Mouse (Mus musculus): ENCODE measurements at regions not wholly inside any gene's neighbourhood (a gene's known extent, or its start where the extent isn't known, plus 50 kb on each side); places are given as distances from the start of the nearest gene placed in this dataset.
A peak's percentile ranks its signal among the peaks of the same experiment; 100 is the strongest.

DNA sequence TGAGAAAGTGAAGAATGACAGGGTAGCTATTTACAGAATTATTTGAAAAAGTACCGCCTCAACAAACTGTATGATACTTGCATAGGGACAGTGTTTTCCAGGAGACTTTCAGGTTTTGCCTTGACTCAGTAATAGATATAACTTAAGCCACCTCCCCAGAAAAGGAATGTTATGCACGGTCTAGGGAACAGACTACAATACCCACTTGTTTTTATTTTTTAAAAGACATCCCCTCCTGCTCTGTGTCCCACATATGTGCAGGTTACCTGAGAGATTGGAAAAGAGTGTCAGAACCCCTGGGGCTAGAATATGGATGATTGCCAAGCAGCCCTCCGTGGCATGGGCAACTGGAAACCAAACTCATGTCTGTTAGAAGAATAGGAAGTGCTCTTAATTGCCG is 137.2 kb upstream of the Hmgn3 start:
- ATAC-seq (replicated peaks in 1 of 2; ENCODE audit: insufficient read depth in 1 of 2, low FRiP score in 2 of 2, low TSS enrichment in 1 of 2, low read depth in 1 of 2, poor library complexity in 2 of 2, severe bottlenecking in 2 of 2): 0 out of 4 replicates have a peak, but pooled peaks of 1 of the 2 experiments have one; percentile 21

DNA sequence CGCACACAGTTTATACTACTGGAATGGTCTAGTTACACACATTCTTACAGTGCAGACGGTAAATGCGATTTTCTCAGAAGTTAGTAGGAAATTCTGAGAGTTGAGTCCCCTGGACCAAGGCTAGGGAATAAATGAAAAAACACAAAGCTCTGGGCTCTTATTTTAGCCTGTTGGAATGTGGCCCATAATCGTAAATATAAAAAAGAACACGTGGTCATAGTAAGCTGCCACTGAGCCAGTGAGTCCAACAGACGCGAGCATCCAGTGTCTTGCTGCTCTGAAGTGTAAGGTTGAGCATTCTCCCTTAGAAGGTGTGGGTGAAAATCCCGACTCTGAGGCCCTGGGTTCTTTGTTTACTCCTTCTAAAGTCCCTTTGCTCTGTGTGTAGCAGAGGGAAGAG is 136.8 kb upstream of the Hmgn3 start:
- no peak for ATAC-seq (replicated peaks in 1 of 2; ENCODE audit: insufficient read depth in 1 of 2, low FRiP score in 2 of 2, low TSS enrichment in 1 of 2, low read depth in 1 of 2, poor library complexity in 2 of 2, severe bottlenecking in 2 of 2)

DNA sequence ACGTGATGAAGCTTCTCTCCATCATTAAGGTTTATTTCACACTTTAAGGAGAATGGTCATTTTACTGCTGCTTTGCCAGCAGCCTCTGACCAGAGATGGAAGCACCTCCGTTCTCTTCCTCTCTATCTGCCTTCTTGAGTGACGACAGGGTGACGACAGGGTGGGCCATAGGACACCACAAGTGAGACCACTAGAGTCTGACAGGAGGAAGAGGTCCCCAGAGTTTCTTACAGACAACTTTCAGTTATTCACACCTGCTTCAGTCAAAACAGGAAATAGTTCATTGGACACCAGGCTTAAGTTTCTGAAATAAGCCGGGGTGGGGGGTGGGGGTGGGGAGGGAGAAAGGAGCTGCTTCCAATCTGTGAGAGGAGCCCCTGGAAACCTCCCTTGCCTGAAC is 131.3 kb upstream of the Hmgn3 start:
- ATAC-seq (replicated peaks in 1 of 2; ENCODE audit: insufficient read depth in 1 of 2, low FRiP score in 2 of 2, low TSS enrichment in 1 of 2, low read depth in 1 of 2, poor library complexity in 2 of 2, severe bottlenecking in 2 of 2): peak; percentile 37 to 42; a peak in 3 of 4 replicates

DNA sequence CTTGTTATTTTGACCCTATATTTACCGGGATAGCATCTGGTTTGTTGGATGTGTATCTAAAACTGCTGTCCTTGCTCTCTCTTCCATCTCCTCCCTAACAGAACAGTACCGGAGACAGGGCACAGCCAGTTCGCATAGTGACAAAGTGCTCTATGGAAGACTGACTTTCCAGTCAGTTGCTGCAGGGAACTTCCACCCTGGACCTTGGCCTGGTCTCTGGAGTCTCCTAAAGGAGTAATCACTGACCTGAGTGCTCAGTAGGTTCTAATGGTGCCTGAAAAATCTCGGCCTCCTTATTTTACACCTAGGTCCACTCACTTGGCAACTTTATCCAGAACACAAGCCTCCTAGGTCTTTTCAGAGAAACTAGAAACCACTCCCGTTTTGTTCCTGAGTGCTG is 130.9 kb upstream of the Hmgn3 start:
- no peak for ATAC-seq (replicated peaks in 1 of 2; ENCODE audit: insufficient read depth in 1 of 2, low FRiP score in 2 of 2, low TSS enrichment in 1 of 2, low read depth in 1 of 2, poor library complexity in 2 of 2, severe bottlenecking in 2 of 2)

DNA sequence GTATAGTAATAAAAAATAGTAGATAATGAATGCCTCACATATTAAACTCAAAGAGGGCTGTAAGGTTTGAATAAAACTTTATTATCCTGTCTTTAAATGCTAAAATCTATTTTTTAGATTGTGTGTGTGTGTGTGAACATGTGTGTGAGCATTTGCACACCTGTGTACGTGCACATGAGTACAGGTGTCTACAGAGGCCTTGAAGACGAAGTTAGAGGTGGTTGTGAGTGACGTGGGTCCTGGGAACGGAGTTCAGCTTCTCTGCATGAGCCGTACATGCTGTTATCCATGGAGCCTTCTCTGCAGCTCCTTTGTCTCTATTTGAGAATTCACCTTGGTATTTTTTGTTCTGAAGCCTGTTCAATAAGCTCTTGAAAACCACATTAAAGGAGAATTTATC is 129.8 kb upstream of the Hmgn3 start:
- ATAC-seq (replicated peaks in 1 of 2; ENCODE audit: insufficient read depth in 1 of 2, low FRiP score in 2 of 2, low TSS enrichment in 1 of 2, low read depth in 1 of 2, poor library complexity in 2 of 2, severe bottlenecking in 2 of 2): no peak

DNA sequence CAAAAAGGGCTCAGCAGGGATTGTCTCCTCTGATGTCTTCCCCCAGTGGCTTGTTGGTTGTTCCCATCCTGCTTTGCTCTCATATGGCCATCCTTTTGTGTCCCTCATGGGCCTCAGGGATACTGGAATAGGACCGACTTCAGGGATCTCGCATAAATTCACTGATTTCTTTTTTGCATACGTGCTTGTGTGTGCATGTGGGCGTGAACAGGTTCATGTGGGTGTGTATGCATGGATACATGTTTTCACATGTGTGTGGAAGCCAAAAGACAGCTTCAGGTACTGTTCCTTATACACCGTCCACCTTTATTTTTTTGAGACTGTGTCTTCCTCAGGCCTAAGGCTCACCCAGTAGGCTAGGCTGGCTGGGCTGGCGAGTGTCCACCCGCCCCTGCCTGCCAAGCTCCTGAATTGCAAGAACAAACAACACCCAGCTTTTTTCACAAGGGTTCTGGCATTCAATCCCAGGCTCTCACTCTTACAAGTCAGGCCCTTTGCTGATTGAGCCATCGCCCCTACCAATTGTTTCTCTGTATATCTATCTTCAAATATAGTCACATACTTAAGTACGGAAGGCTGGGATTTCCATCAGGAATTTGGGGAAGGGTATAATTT is 127.0 kb upstream of the Hmgn3 start:
- no peak for ATAC-seq (replicated peaks in 1 of 2; ENCODE audit: insufficient read depth in 1 of 2, low FRiP score in 2 of 2, low TSS enrichment in 1 of 2, low read depth in 1 of 2, poor library complexity in 2 of 2, severe bottlenecking in 2 of 2)

DNA sequence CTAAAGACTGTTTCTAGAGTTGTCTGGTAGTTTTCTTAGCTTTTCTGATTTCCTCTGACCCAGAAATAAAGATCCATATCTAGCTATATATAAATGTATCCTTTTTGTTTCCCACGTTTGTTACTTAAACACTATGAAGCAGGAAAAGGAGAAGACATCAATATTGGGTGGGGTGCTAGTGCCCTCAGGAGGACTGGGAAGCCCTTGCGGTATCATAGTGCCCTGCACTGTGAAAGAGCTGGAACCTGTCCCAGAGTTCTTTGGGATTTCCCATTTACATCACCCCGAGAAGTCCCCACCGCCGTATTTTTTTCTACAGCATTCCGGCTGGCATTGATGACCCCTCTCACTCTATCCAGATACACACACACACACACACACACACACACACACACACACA is 119.3 kb upstream of the Hmgn3 start:
- ATAC-seq (replicated peaks in 1 of 2; ENCODE audit: insufficient read depth in 1 of 2, low FRiP score in 2 of 2, low TSS enrichment in 1 of 2, low read depth in 1 of 2, poor library complexity in 2 of 2, severe bottlenecking in 2 of 2): no peak

DNA sequence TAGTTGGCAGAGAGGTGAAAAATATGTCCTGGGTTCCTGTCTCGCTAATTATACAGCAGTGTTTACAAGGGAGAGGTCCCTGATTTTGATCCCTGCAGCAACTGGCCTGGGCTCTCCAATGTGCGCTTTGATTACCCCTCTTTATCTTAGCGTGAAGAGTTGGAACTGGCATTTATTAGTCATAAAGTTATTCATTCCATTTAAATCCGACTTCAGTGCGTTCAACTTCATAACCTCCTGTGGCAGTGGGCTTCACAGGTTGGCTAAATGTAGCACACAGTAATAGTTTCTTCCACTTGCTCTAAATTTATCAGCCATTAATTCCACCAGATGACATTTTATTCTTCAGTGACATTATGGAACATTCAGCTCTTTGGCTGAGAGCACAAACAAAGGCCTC is 113.0 kb upstream of the Hmgn3 start:
- ATAC-seq (replicated peaks in 1 of 2; ENCODE audit: insufficient read depth in 1 of 2, low FRiP score in 2 of 2, low TSS enrichment in 1 of 2, low read depth in 1 of 2, poor library complexity in 2 of 2, severe bottlenecking in 2 of 2): no peak

DNA sequence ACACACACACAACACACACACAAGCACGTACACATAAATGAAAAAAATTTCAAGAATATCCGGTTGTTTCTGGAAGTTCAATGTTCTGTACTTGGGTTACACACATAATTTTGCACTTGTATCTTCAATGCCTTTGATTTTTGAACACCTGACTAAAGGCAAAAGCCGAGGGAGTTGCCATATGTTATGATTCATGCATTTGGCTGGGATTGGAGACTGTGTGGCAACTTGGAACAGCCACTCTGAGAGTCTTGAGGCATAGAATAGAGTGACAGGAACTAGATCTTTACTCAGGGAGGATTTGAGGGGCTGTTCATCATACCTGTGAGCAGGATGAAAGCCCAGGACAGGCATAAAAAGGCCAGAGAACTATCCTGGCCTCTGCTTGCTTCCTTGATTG is 112.5 kb upstream of the Hmgn3 start:
- ATAC-seq (replicated peaks in 1 of 2; ENCODE audit: insufficient read depth in 1 of 2, low FRiP score in 2 of 2, low TSS enrichment in 1 of 2, low read depth in 1 of 2, poor library complexity in 2 of 2, severe bottlenecking in 2 of 2): no peak

DNA sequence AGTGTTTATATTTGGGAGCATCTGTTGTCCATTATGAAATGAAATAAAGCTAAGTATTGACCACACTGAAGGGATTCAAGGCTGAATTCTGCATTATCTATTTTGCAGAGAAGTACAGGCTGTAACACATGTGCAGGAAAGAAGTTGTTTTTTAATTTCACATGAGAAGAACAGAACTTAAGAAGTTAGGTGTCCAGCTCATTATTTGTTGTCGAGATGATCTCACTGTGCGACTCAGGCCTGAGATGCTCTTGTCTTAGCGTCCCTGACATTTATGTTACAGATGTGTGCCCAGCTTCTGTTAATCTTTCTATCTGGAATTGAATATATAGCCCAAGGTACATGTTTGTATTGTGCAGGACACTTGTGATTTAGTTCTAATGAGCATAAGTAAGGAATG is 112.0 kb upstream of the Hmgn3 start:
- no peak for ATAC-seq (replicated peaks in 1 of 2; ENCODE audit: insufficient read depth in 1 of 2, low FRiP score in 2 of 2, low TSS enrichment in 1 of 2, low read depth in 1 of 2, poor library complexity in 2 of 2, severe bottlenecking in 2 of 2)

DNA sequence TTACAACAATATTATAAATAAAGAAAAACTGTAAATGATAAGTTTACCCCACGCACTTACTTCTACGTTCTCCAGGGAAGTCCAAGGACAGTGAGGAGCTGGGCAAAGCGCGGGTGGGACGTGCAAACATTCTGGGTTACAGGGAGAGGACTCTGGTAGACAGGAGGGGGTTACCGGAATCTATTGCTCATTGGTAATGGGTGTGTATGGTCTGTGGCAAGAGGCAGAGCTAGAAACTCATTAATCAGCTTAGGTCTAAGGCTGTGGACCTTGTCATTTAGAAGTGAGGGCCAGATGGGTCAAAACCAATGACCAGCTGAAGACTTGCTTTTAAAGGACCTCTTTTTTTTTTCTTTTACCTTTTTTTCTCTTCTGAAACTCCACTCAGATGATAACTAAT is 107.9 kb upstream of the Hmgn3 start:
- no peak for ATAC-seq (replicated peaks in 1 of 2; ENCODE audit: insufficient read depth in 1 of 2, low FRiP score in 2 of 2, low TSS enrichment in 1 of 2, low read depth in 1 of 2, poor library complexity in 2 of 2, severe bottlenecking in 2 of 2)

DNA sequence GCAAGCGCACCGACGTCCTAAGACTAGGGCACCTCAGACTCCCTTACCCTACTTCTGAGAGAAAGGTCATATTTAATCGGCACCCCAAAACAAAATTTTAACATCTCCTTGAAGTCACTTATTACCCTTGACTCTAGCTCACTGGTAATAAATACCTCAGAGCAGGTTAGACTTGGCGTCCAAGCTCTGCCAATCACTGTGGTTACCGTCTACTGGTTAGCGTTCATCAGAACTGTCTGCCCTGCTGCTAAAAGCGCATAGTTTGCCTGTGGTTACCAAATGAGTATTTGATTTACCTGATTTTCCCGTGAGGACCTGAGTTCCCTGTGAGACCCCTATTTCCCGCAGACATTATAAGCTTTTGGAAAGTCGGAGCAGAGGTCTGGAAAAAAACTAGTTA is 107.3 kb upstream of the Hmgn3 start:
- no peak for ATAC-seq (replicated peaks in 1 of 2; ENCODE audit: insufficient read depth in 1 of 2, low FRiP score in 2 of 2, low TSS enrichment in 1 of 2, low read depth in 1 of 2, poor library complexity in 2 of 2, severe bottlenecking in 2 of 2)

DNA sequence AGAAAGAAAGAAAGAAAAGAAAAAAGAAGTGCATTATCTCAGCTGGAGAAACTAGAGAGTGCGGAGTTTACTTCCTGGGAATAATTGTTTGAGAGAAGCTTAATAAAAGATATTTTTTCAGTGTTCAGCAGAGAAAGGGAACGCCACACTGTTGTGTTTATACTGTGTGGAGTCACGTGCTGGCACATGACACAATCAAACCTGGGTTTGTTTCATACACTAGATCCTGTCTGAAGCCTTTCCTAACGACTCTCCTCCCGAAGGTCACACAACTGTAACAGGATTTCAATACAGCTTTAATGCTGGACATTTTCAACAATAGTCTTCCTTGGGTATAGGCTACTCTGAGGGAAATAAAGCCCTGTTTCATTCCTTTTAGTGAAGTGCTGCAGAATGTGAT is 105.3 kb upstream of the Hmgn3 start:
- no peak for ATAC-seq (replicated peaks in 1 of 2; ENCODE audit: insufficient read depth in 1 of 2, low FRiP score in 2 of 2, low TSS enrichment in 1 of 2, low read depth in 1 of 2, poor library complexity in 2 of 2, severe bottlenecking in 2 of 2)

DNA sequence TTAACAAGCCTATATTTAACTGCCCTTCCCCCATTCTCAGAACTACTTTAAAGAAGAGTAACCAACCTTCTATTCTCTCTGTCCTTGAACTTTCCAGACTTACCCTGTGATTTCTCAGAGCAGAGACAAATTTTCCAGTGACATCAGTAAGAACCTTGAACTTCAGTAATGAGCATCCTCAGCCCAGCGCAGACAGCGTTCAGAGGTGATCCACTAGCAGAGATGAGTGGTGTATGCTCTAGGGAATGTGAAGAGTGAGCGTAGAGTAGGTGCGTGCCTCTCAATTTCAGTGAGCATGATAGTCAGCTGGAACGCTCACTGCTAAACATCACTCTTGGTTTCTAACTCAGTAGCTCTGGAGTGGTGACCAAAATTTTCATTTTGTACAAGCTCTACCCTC is 103.4 kb upstream of the Hmgn3 start:
- ATAC-seq (replicated peaks in 1 of 2; ENCODE audit: insufficient read depth in 1 of 2, low FRiP score in 2 of 2, low TSS enrichment in 1 of 2, low read depth in 1 of 2, poor library complexity in 2 of 2, severe bottlenecking in 2 of 2): no peak

DNA sequence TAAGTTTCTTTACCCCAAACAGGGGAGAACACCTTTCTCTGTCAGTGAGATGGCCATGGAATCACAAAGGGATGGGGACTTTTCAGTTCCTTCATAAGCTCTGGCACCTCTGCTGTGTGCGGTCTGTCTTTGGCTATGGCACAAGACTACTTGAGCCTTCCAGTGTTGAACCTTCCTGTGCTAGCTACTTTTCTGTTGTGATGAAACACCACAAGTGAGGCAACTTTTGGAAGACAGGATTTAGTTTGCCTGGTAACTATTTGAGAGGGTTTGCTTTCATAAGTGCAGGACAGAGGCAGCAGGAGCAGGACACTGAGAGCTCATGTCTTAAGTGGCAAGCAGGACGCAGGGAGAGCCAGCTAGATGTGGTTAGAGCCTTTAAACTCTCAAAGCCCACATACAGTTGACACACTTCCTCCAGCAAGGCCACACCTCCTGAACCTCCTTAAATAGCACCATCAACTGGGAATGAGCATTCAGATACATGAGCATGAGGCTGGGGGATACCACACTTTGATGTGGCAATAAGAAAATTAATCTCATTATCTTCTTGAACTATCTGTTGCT is 101.8 kb upstream of the Hmgn3 start:
- 0 out of 4 replicates have a peak, but pooled peaks have one; percentile 25 to 27 for ATAC-seq (replicated peaks in 1 of 2; ENCODE audit: insufficient read depth in 1 of 2, low FRiP score in 2 of 2, low TSS enrichment in 1 of 2, low read depth in 1 of 2, poor library complexity in 2 of 2, severe bottlenecking in 2 of 2)

DNA sequence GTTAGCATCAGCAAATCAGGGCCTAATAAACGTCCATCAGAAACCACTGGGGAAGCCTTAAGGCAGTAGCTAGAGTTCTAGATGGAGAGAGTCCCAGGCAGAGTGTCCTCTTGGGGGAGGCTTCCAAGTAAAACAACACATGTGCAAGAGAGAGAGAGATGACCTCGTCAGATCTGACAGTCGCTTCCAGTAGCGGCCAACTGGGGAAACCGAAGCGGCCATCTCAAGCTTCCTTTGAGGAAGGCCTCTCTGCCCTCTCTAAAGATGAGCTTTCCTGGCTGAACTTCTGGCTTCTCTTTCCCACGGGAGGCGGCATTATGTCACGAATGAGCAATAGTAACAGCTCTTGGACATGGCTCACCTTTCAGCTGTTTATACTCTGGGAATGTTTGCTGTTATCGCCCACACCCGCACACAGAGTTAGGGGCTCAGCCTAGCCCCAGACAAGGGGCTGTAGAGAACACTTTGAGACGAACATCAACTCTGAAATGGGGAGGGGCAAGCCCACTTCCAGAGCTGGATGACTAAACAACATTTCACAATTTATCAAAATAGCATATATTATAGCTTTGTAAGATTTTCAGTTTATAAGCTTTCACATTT is 100.7 kb upstream of the Hmgn3 start:
- ATAC-seq (replicated peaks in 1 of 2; ENCODE audit: insufficient read depth in 1 of 2, low FRiP score in 2 of 2, low TSS enrichment in 1 of 2, low read depth in 1 of 2, poor library complexity in 2 of 2, severe bottlenecking in 2 of 2): no peak

DNA sequence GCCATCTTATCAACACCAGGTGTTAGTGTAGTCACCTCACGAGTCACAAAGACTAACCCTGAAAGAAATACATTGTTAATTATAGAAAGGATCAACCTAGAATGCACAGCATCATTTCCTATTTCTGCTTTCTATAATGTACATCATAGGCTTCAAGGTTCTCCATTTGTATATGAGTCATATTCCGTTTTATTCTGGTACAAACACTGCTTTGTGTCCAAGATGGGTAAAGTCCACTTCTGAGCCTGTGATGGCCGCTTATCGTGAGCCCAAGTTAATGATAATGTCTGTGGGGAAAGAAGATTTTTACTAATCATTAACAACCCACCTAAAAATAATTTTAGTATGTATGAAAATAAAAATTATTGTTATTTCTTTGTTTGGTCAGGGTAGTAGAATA is 94.6 kb upstream of the Hmgn3 start:
- no peak for ATAC-seq (replicated peaks in 1 of 2; ENCODE audit: insufficient read depth in 1 of 2, low FRiP score in 2 of 2, low TSS enrichment in 1 of 2, low read depth in 1 of 2, poor library complexity in 2 of 2, severe bottlenecking in 2 of 2)

DNA sequence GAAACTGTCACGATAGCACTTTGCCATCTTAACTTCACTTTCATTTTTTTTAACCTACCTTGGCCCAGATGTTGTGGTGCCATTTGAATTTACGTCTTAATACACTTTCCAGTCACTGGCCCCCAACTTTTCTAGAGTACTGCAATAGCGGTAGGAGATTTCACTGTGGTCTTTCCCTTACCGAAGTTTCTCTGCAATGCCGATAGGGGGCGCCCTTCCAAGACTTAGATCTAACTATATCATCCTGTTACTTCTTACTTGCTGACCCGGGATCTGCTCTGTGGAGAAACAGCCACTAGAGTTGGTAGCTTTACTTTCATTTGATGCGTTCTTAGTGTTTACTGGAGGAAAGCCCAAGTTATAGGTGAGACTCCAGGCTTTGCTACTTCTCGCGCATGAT is 92.6 kb upstream of the Hmgn3 start:
- no peak for ATAC-seq (replicated peaks in 1 of 2; ENCODE audit: insufficient read depth in 1 of 2, low FRiP score in 2 of 2, low TSS enrichment in 1 of 2, low read depth in 1 of 2, poor library complexity in 2 of 2, severe bottlenecking in 2 of 2)

DNA sequence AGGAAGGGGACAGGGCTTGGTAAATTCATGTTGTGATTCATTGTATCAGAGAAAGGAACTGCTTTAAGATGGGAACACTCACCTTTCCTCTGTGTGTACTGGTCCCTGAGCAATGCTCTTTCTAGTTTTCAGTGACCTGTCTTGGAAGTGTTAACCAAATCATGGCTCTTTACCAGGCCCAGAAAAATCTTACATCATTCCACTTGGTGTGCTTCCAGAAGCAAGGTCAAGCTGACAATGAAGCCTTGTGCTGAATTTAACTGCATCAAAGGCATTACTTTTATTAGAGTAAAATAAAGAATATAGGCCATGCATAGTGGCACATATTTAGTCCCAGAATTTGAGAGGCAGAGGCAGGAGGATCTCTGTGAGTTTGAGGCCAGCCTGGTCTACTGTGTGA is 75.4 kb upstream of the Hmgn3 start:
- ATAC-seq (replicated peaks in 1 of 2; ENCODE audit: insufficient read depth in 1 of 2, low FRiP score in 2 of 2, low TSS enrichment in 1 of 2, low read depth in 1 of 2, poor library complexity in 2 of 2, severe bottlenecking in 2 of 2): no peak
